Mouse (Mus musculus) olfactory bulb, adult 2 months (tissue): ENCODE data around the gene Hpf1.

Experiments
- CTCF ChIP-seq: fragments of 200-500 bp; IDR thresholded peaks from 2 replicates; pipeline ENCODE4 v1.5.1; 2012; ENCODE audit warnings: low read depth, mild to moderate bottlenecking, low read length, moderate library complexity; ENCODE audit not compliant: insufficient read depth
- POLR2A ChIP-seq: fragments of 200-500 bp; IDR thresholded peaks from 2 replicates; pipeline ENCODE4 v1.6.1; 2012; ENCODE audit warnings: mild to moderate bottlenecking, low read depth, low read length, moderate library complexity; ENCODE audit not compliant: insufficient read depth

- TF ChIP-seq CTCF (no peak), POLR2A (no peak)
Measured at GRCm38 (mm10) chr8:60861783-60862182, 28.4 kb upstream of the Hpf1 start.
